Mouse (Mus musculus) layer of hippocampus, postnatal 36 days (tissue): Measurements from ENCODE around the gene Vamp2. TPM values are rescaled to one million over a fixed set of nuclear protein-coding genes. Genes with fewer than 3 reads are reported as not detected.

ENCODE experiments used
- DNase-seq, 2 experiments: peaks; one replicate each; pipeline ENCODE4 v3.0.0; 2022
- total RNA-seq, 2 experiments: library from RNA; stranded (reverse); gene quantifications; 2 replicates each; pipeline ENCODE4 v1.2.3; 2021

Vamp2 gene
- total RNA-seq, 2 experiments from 2014 or later = 962 to 984 TPM

DNA sequence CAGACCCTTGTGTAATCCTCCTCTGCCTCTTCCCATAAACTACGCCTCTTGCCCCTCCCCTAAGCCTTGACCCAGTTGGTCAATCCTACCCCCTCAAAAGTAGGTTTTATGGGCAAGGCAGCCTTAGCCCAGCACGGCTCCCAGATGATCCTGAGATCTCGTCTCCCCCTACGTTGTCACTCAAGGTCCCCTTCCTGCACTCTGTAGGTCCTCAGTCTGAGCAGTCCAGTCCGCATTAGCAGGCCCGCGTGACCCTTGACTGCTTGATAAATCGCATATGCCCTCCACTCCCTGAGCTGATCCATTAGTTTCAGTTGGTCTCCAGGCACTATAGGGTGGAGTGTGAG lies 46.3 kb downstream of the Vamp2 start:
- no peak for DNase-seq

DNA sequence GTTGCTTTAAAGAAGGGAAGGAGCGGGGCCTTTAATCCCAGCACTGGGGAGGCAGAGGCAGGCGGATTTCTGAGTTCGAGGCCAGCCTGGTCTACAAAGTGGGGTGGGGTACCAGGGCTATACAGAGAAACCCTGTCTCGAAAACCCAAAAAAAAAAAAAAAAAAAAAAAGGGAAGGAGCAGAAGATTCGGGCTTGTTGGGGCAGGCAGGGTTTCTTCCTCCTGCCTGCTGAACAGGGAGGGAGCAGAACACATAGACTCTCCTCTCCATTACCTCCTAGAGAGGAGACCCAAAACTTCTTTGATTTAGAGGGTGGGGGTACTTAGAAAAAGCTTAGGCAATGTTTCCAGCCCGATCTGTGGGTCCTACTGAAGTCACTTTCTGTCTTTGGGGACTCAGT lies 47.1 kb downstream of the Vamp2 start:
- DNase-seq = no peak

Other genes starting within 250 kb of the Vamp2 start
- gene Ndel1, start 216.6 kb upstream of the Vamp2 start, total RNA-seq = 10 to 100 TPM; 90.5 to 93.2 TPM
- gene Rnf222, start 199.9 kb upstream of the Vamp2 start, total RNA-seq = not detected
- 100 to 1,000 TPM; 738 to 741 TPM for gene Rpl26, start 186.9 kb upstream of the Vamp2 start, total RNA-seq
- gene Odf4, start 161.4 kb upstream of the Vamp2 start, total RNA-seq = not detected
- gene Arhgef15, start 131.0 kb upstream of the Vamp2 start, total RNA-seq = 10 to 100 TPM in 1 of 2 experiments, 1 to 10 TPM in 1; 7.4 to 10.5 TPM
- 1 to 10 TPM; 5.3 to 5.6 TPM for gene Slc25a35, start 120.4 kb upstream of the Vamp2 start, total RNA-seq
- gene Rangrf, start 113.3 kb upstream of the Vamp2 start, total RNA-seq = 10 to 100 TPM; 17.6 to 19.7 TPM
- 10 to 100 TPM; 22.8 to 28.9 TPM for gene Pfas, start 80.0 kb upstream of the Vamp2 start, total RNA-seq
- 10 to 100 TPM; 31.8 to 32.3 TPM for gene Ctc1, start 72.6 kb upstream of the Vamp2 start, total RNA-seq
- 1 to 10 TPM; 1.0 to 1.1 TPM for gene Aurkb, start 42.8 kb upstream of the Vamp2 start, total RNA-seq
- 10 to 100 TPM; 27.8 to 30.4 TPM for gene Borcs6, start 28.8 kb upstream of the Vamp2 start, total RNA-seq
- gene Tmem107, start 17.7 kb upstream of the Vamp2 start, total RNA-seq = 10 to 100 TPM; 20.8 to 24.0 TPM
- gene Per1, start 6.7 kb downstream of the Vamp2 start, total RNA-seq = 10 to 100 TPM; 78.2 to 92.8 TPM
- gene Hes7, start 31.9 kb downstream of the Vamp2 start, total RNA-seq = 1 to 10 TPM in 1 of 2 experiments, under 1 TPM in 1; 0.68 to 1.1 TPM
- 1 to 10 TPM in 1 of 2 experiments, under 1 TPM in 1; 0.96 to 1.2 TPM for gene 9130213A22Rik, start 34.1 kb downstream of the Vamp2 start, total RNA-seq
- gene Aloxe3, start 37.4 kb downstream of the Vamp2 start, total RNA-seq = 1 to 10 TPM; 6.6 to 6.9 TPM
- gene Alox12b, start 68.5 kb downstream of the Vamp2 start, total RNA-seq = 1 to 10 TPM; 5.8 to 7.4 TPM
- 1 to 10 TPM; 5.8 to 7.2 TPM for gene Alox8, start 109.4 kb downstream of the Vamp2 start, total RNA-seq
- gene Gucy2e, start 148.5 kb downstream of the Vamp2 start, total RNA-seq = 1 to 10 TPM; 1.9 TPM
- gene Cntrob, start 235.3 kb downstream of the Vamp2 start, total RNA-seq = 10 to 100 TPM; 15.1 to 15.2 TPM
- gene Trappc1, start 235.5 kb downstream of the Vamp2 start, total RNA-seq = 10 to 100 TPM; 66.5 to 66.6 TPM
- gene Kcnab3, start 237.8 kb downstream of the Vamp2 start, total RNA-seq = 10 to 100 TPM; 21.4 to 21.8 TPM